14 mouse cellular contexts compared by ENCODE assay signal in the genomic region with DNA sequence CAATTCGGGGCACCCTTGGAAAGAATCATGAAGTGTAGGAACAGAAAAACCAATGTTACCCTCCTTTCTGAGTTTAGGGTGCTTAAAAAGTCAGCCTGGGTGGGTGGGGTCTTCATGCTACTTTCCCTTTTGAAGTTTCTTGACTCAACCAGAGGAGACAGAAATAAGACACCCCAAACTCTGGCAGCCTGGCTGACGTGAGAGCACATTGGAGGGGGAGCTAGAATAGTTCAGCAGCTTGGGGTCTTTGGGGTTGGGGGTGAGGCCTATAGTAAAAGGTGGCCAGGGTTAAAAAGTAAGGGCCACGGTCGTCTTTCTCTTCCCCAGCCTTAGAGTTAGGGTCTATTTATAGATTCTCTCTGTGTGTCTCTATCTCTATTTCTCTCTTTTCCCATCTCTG. TPM values are rescaled to one million over a fixed set of nuclear protein-coding genes. Genes with fewer than 3 reads are reported as not detected.
DNase-seq lines count a peak whose midpoint lies in the region; ATAC-seq and TF ChIP-seq lines count a peak whose summit lies in the region.
"Had no signal": no experiment of that assay in that cellular context is flagged by ENCODE, and none has a peak within 500 bp of the region (broad histone marks: within the 10 kb centered on the region; RNA-seq: fewer than 3 reads in every experiment).

No protein-coding gene starts in this region.

- H3K36me3 ChIP-seq in forebrain, embryonic 16.5 days (ENCODE audit: control insufficient read depth, insufficient read depth), result no peaks in the 10 kb centered on the region
- H3K36me3 ChIP-seq in limb, embryonic 12.5 days, result 0 out of 2 replicates have a peak, but pooled peaks cover 4% of the 10 kb centered on the region
- 0 out of 2 replicates have a peak, but pooled peaks cover 3% of the 10 kb centered on the region for H3K36me3 ChIP-seq in midbrain, embryonic 14.5 days (ENCODE audit: control insufficient read depth, insufficient read depth, low read length)

- 6% methylated on average over 4 of the region's 4 CpGs for WGBS in forebrain, embryonic 16.5 days
- WGBS in limb, embryonic 12.5 days, result 13% methylated on average over 4 of the region's 4 CpGs
- WGBS in midbrain, embryonic 14.5 days, result 12% methylated on average over 4 of the region's 4 CpGs

- H3K9me3 ChIP-seq in forebrain, embryonic 16.5 days (ENCODE audit: control insufficient read depth, low read length), result no peaks in the 10 kb centered on the region
- H3K9me3 ChIP-seq in limb, embryonic 12.5 days, result no peaks in the 10 kb centered on the region
- H3K9me3 ChIP-seq in midbrain, embryonic 14.5 days (ENCODE audit: control insufficient read depth, low read length), result no peaks in the 10 kb centered on the region

- H3K4me3 ChIP-seq in layer of hippocampus, adult 2 months, result peak overlapping the region; percentile 82
- peak overlapping the region; percentile 69 for H3K4me3 ChIP-seq in forebrain, embryonic 16.5 days (replicated peaks; ENCODE audit: low read length)
- H3K4me3 ChIP-seq in limb, embryonic 12.5 days (replicated peaks), result peak overlapping the region; percentile 62
- peak overlapping the region; percentile 56 for H3K4me3 ChIP-seq in midbrain, embryonic 14.5 days (replicated peaks; ENCODE audit: low read depth, low read length)

- TF ChIP-seq CTCF in layer of hippocampus, adult 2 months (conservative IDR thresholded peaks at IDR 0.05), result no peak

- ATAC-seq in forebrain, embryonic 16.5 days, result no peak
- no peak for ATAC-seq in limb, embryonic 12.5 days (ENCODE audit: insufficient number of reproducible peaks, insufficient read depth, low FRiP score, low TSS enrichment, low read depth)
- no peak for ATAC-seq in midbrain, embryonic 14.5 days (ENCODE audit: low FRiP score, low TSS enrichment)
- no peak for ATAC-seq in activated CD4-positive, CD25-positive, alpha-beta regulatory T cell, adult 4 months

- no peaks in the 10 kb centered on the region; the same call in 1 of the 2 replicates for H3K27me3 ChIP-seq in forebrain, embryonic 16.5 days (replicated peaks; ENCODE audit: control insufficient read depth, insufficient read depth, low read length)
- peaks cover 89% of the 10 kb centered on the region for H3K27me3 ChIP-seq in limb, embryonic 12.5 days
- H3K27me3 ChIP-seq in midbrain, embryonic 14.5 days (ENCODE audit: control insufficient read depth, insufficient read depth, low read length), result peaks cover 66% of the 10 kb centered on the region

- peak overlapping the region; percentile 97 for H3K27ac ChIP-seq in layer of hippocampus, adult 2 months
- H3K27ac ChIP-seq in forebrain, embryonic 16.5 days (ENCODE audit: low read length), result no peak overlapping the region; the same call in 1 of the 2 replicates
- no peak overlapping the region for H3K27ac ChIP-seq in limb, embryonic 12.5 days
- peak overlapping the region; percentile 86; the same call in 1 of the 2 replicates for H3K27ac ChIP-seq in midbrain, embryonic 14.5 days (replicated peaks; ENCODE audit: low read depth, low read length)
- H3K27ac ChIP-seq: kidney, postnatal 0 days had no signal

- DNase-seq in layer of hippocampus, adult 2 months (ENCODE audit: low spot score in 2 of 2), result no peak
- DNase-seq in layer of hippocampus, adult 9-10 months (ENCODE audit: low spot score), result no peak
- DNase-seq in midbrain, embryonic 14.5 days, result no peak
- DNase-seq in cerebellum, postnatal 36 days, result no peak
- DNase-seq in cerebellum, adult 11 months, result no peak
- DNase-seq: cerebellum, adult 9-10 months; lung, adult 2 months; thymus, postnatal 25 days had no signal

- H3K4me1 ChIP-seq in forebrain, embryonic 16.5 days (replicated peaks; ENCODE audit: control insufficient read depth, insufficient read depth, low read length), result peaks cover 63% of the 10 kb centered on the region
- H3K4me1 ChIP-seq in limb, embryonic 12.5 days (replicated peaks), result peaks cover 72% of the 10 kb centered on the region
- H3K4me1 ChIP-seq in midbrain, embryonic 14.5 days (ENCODE audit: control insufficient read depth, insufficient read depth, low read length), result peaks cover 17% of the 10 kb centered on the region

- peak overlapping the region; percentile 94 for H3K4me2 ChIP-seq in forebrain, embryonic 16.5 days (ENCODE audit: low read length)
- H3K4me2 ChIP-seq in limb, embryonic 12.5 days, result peak overlapping the region; percentile 88
- H3K4me2 ChIP-seq in midbrain, embryonic 14.5 days (ENCODE audit: low read length), result peak overlapping the region; percentile 75

- H3K9ac ChIP-seq in forebrain, embryonic 16.5 days (replicated peaks; ENCODE audit: low read depth, low read length), result peak overlapping the region; percentile 90
- peak overlapping the region; percentile 92 for H3K9ac ChIP-seq in limb, embryonic 12.5 days (replicated peaks)
- H3K9ac ChIP-seq in midbrain, embryonic 14.5 days (replicated peaks; ENCODE audit: low read length), result peak overlapping the region; percentile 78; the same call in 1 of the 2 replicates

RNA-seq across cellular contexts. Expression of gene Lhx2, which starts 14.6 kb away (rescaled TPM):
- 10 to 100 TPM; 96.6 to 99.5 TPM for total RNA-seq in layer of hippocampus, adult 2 months (2021)
- 69.7 and 90.4 TPM in 2 replicates for polyA plus RNA-seq in forebrain, embryonic 16.5 days (2015; fragmentation: Nextera tagmentation; extraction: Ambion mirVana)
- polyA plus RNA-seq in limb, embryonic 12.5 days (2016; fragmentation: Nextera tagmentation; extraction: Ambion mirVana), result 36.9 and 42.7 TPM in 2 replicates
- polyA plus RNA-seq in midbrain, embryonic 14.5 days (2014; fragmentation: Nextera tagmentation; extraction: Ambion mirVana), result 47.8 and 68.9 TPM in 2 replicates
- polyA plus RNA-seq in activated CD4-positive, CD25-positive, alpha-beta regulatory T cell, adult 4 months (2017; shearing (Covaris generic)), result not detected
- total RNA-seq: megakaryocyte progenitor cell, adult 5-6 weeks had no signal
- polyA plus RNA-seq: lung, adult 2 months; stomach, embryonic 14.5 days had no signal

Comparison
In these comparisons a context has a peak if more than half of its experiments do, and no peak if none do; other contexts are left out.
1. H3K27ac ChIP-seq: peak in layer of hippocampus, adult 2 months (single experiment) and midbrain, embryonic 14.5 days (single experiment); none in forebrain, embryonic 16.5 days (single experiment) and limb, embryonic 12.5 days (single experiment).
2. RNA of gene Lhx2, which starts 14.6 kb away (polyA plus RNA-seq): 69.7 to 90.4 TPM in forebrain, embryonic 16.5 days, 47.8 to 68.9 TPM in midbrain, embryonic 14.5 days and 36.9 to 42.7 TPM in limb, embryonic 12.5 days; not detected in activated CD4-positive, CD25-positive, alpha-beta regulatory T cell, adult 4 months; every median in the first group is over 10 times any median in the second.
3. Peak in every context shown above with its lines, with median percentiles within 50 percentile points of each other: H3K4me3 ChIP-seq, H3K4me2 ChIP-seq and H3K9ac ChIP-seq.